Mouse (Mus musculus): ENCODE measurements around the gene Batf2. TPM values are rescaled to one million over a fixed set of nuclear protein-coding genes. Genes with fewer than 3 reads are reported as not detected.

The Batf2 gene
- polyA plus RNA-seq, 1 experiment, result 0.05 TPM

DNA sequence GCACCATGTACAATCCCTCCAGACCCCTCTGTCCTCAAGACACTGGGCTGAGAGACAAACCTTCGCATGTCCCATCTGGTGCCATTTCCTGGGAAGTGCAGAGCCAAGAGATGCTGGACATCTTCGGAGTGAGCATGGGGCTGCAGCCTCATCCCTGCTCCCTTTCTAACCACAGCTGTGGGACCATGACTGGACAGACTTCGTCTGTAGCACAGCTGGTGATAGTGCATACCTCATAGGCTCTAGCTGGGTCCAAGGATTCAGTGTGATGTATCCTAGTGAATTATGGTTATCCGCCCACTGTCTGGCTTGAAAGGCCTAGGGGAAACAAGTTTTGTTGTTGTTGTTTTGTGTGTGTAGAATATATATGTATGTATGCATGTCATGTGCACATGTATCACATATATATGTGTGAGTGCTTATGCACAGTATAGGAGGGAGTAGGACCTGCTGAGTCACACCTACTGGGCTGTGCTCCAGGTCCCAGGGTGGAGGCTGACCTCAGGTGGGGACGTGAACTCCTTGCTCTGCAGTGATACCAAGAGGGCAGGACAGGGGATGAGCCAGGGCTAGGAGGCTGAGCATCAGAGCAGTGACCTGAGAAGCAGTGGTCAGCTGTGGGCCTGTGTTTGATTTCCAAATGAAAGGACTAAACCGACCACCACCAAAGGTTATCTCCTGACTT lies 38.5 kb upstream of the Batf2 start:
- H3ac ChIP-seq (ENCODE audit: control insufficient read depth, insufficient read length), result no peak overlapping the region
- H3K79me2 ChIP-seq (ENCODE audit: control insufficient read depth, insufficient read depth), result no peaks in the 10 kb centered on the region
- no peak overlapping the region for H3K4me3 ChIP-seq
- no peaks in the 10 kb centered on the region for H3K36me3 ChIP-seq (ENCODE audit: control insufficient read depth, insufficient read depth)
- TF ChIP-seq TCF12 (IDR thresholded peaks at IDR 0.05; ENCODE audit: insufficient read depth, poor library complexity, severe bottlenecking) (no peak), CEBPB (IDR thresholded peaks at IDR 0.05; ENCODE audit: insufficient read depth, poor library complexity, severe bottlenecking) (no peak), MAX (IDR thresholded peaks at IDR 0.05; ENCODE audit: low read depth) (no peak), MYOG (IDR thresholded peaks at IDR 0.05; ENCODE audit: control insufficient read depth in 1 of 3, insufficient read depth in 1 of 3, insufficient read length in 2 of 3, low read depth in 2 of 3) (no peak), SRF (IDR thresholded peaks at IDR 0.05; ENCODE audit: control insufficient read depth, insufficient read length, low read depth) (no peak), POLR2AphosphoS2 (IDR thresholded peaks at IDR 0.05; ENCODE audit: insufficient read length, low read depth) (no peak), USF1 (IDR thresholded peaks at IDR 0.05; ENCODE audit: low read depth) (no peak), MYOD1 (IDR thresholded peaks at IDR 0.05; ENCODE audit: control insufficient read depth in 1 of 3, insufficient read length in 2 of 3, low read depth in 2 of 3) (no peak), REST (IDR thresholded peaks at IDR 0.05; ENCODE audit: insufficient read depth, insufficient read length) (no peak), E2F4 (IDR thresholded peaks at IDR 0.05; ENCODE audit: insufficient read depth) (no peak), TCF3 (IDR thresholded peaks at IDR 0.05; ENCODE audit: insufficient read length, low read depth) (no peak), POLR2A (IDR thresholded peaks at IDR 0.05; ENCODE audit: insufficient read length, low read depth) (no peak)
- no peak overlapping the region for H3K4me2 ChIP-seq (ENCODE audit: low read depth)
- no peaks in the 10 kb centered on the region for H3K27me3 ChIP-seq (ENCODE audit: control insufficient read depth, insufficient read depth, insufficient read length)

DNA sequence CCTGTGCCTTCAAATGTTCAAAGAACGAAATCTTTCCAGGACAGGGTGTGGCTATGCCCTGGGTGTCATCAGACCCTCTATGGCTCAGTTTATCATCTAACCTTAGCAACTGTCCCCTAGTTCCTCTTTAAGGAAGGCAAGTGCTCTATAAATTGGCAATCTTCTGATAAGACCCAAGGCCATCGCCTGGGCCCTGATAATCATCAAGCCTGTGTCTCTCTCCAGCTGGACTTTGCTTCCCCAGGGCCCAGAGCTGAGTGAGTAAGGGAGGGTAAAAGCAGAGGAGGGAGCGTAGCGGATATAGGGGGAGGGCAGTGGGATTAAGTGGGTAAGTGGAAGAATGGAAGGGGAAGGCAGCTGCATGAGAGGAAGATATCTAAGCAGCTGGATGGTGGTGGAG lies 36.3 kb upstream of the Batf2 start:
- H3K4me3 ChIP-seq, result no peak overlapping the region
- no peaks in the 10 kb centered on the region for H3K36me3 ChIP-seq (ENCODE audit: control insufficient read depth, insufficient read depth)
- no peaks in the 10 kb centered on the region for H3K79me2 ChIP-seq (ENCODE audit: control insufficient read depth, insufficient read depth)
- H3ac ChIP-seq (ENCODE audit: control insufficient read depth, insufficient read length), result no peak overlapping the region
- no peaks in the 10 kb centered on the region for H3K27me3 ChIP-seq (ENCODE audit: control insufficient read depth, insufficient read depth, insufficient read length)
- H3K4me2 ChIP-seq (ENCODE audit: low read depth), result no peak overlapping the region
- TF ChIP-seq E2F4 (IDR thresholded peaks at IDR 0.05; ENCODE audit: insufficient read depth), result no peak
- no peak for TF ChIP-seq SRF (IDR thresholded peaks at IDR 0.05; ENCODE audit: control insufficient read depth, insufficient read length, low read depth)
- TF ChIP-seq MYOG (IDR thresholded peaks at IDR 0.05; ENCODE audit: control insufficient read depth in 1 of 3, insufficient read depth in 1 of 3, insufficient read length in 2 of 3, low read depth in 2 of 3), result no peak
- TF ChIP-seq REST (IDR thresholded peaks at IDR 0.05; ENCODE audit: insufficient read depth, insufficient read length), result no peak
- TF ChIP-seq POLR2AphosphoS2 (IDR thresholded peaks at IDR 0.05; ENCODE audit: insufficient read length, low read depth), result no peak
- no peak for TF ChIP-seq USF1 (IDR thresholded peaks at IDR 0.05; ENCODE audit: low read depth)
- no peak for TF ChIP-seq TCF3 (IDR thresholded peaks at IDR 0.05; ENCODE audit: insufficient read length, low read depth)
- no peak for TF ChIP-seq MAX (IDR thresholded peaks at IDR 0.05; ENCODE audit: low read depth)
- TF ChIP-seq TCF12 (IDR thresholded peaks at IDR 0.05; ENCODE audit: insufficient read depth, poor library complexity, severe bottlenecking), result no peak
- TF ChIP-seq CEBPB (IDR thresholded peaks at IDR 0.05; ENCODE audit: insufficient read depth, poor library complexity, severe bottlenecking), result no peak
- no peak for TF ChIP-seq MYOD1 (IDR thresholded peaks at IDR 0.05; ENCODE audit: control insufficient read depth in 1 of 3, insufficient read length in 2 of 3, low read depth in 2 of 3)
- TF ChIP-seq POLR2A (IDR thresholded peaks at IDR 0.05; ENCODE audit: insufficient read length, low read depth), result no peak

DNA sequence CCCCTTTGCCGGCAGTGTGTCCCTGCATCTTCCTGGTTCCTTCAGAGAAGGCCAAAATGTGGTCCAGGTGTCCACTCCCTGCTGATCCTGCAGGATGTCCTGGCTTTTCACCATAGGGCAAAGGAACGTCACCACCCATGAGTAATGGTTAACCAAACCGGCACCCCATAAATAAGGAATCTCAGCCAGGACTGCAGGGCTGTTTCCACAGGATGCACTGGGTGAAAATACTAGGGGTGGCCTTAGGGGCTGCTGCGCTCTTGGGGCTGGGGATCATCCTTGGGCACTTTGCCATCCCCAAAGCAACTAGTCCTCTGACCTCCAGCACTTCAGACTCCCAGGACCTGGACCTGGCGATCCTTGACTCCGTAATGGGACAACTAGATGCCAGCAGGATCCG lies 35.2 kb upstream of the Batf2 start, which contains the start of gene Naaladl1:
Gene Naaladl1, plus strand, starts transcription at position 197 of the 400 bp plus-strand sequence.
- H3K4me3 ChIP-seq, result no peak within 1 kb of the TSS
- no peaks in the 10 kb centered on the region for H3K79me2 ChIP-seq (ENCODE audit: control insufficient read depth, insufficient read depth)
- H3K4me2 ChIP-seq (ENCODE audit: low read depth), result no peak within 1 kb of the TSS
- no peak for TF ChIP-seq MAX (IDR thresholded peaks at IDR 0.05; ENCODE audit: low read depth)
- TF ChIP-seq MYOG (IDR thresholded peaks at IDR 0.05; ENCODE audit: control insufficient read depth in 1 of 3, insufficient read depth in 1 of 3, insufficient read length in 2 of 3, low read depth in 2 of 3), result no peak
- no peak for TF ChIP-seq REST (IDR thresholded peaks at IDR 0.05; ENCODE audit: insufficient read depth, insufficient read length)
- TF ChIP-seq TCF12 (IDR thresholded peaks at IDR 0.05; ENCODE audit: insufficient read depth, poor library complexity, severe bottlenecking), result no peak
- TF ChIP-seq TCF3 (IDR thresholded peaks at IDR 0.05; ENCODE audit: insufficient read length, low read depth), result no peak
- no peak for TF ChIP-seq POLR2A (IDR thresholded peaks at IDR 0.05; ENCODE audit: insufficient read length, low read depth)
- no peak for TF ChIP-seq MYOD1 (IDR thresholded peaks at IDR 0.05; ENCODE audit: control insufficient read depth in 1 of 3, insufficient read length in 2 of 3, low read depth in 2 of 3)
- no peak for TF ChIP-seq USF1 (IDR thresholded peaks at IDR 0.05; ENCODE audit: low read depth)
- no peak within 1 kb of the TSS for H3ac ChIP-seq (ENCODE audit: control insufficient read depth, insufficient read length)
- H3K36me3 ChIP-seq (ENCODE audit: control insufficient read depth, insufficient read depth), result no peaks in the 10 kb centered on the region
- H3K27me3 ChIP-seq (ENCODE audit: control insufficient read depth, insufficient read depth, insufficient read length), result no peaks in the 10 kb centered on the region

DNA sequence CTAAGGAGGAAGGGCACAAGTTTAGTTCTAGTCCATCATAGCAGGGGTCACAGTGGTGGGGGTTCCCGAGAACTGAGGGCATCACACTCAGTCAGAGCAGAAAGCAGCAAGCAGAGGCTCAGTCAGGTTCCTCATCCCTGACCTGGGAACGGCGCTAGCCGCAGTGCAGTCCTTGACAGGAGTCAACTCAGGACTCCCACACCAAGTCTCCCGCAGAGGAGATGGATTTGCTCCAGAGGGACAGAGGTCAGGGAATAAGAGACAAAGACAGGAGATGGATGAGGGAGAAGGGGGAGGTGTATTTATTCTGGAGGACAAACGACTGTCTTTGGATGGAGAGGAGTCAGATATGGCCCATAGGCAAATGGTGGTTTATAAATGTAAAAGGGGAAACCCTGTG lies 27.7 kb upstream of the Batf2 start:
- Histone ChIP-seq H3K79me2 (ENCODE audit: control insufficient read depth, insufficient read depth) (peaks cover 14% of the 10 kb centered on the region), H3ac (ENCODE audit: control insufficient read depth, insufficient read length) (no peak overlapping the region), H3K4me2 (ENCODE audit: low read depth) (no peak overlapping the region), H3K36me3 (ENCODE audit: control insufficient read depth, insufficient read depth) (peaks cover 6% of the 10 kb centered on the region), H3K27me3 (ENCODE audit: control insufficient read depth, insufficient read depth, insufficient read length) (no peaks in the 10 kb centered on the region), H3K4me3 (no peak overlapping the region)
- TF ChIP-seq REST (IDR thresholded peaks at IDR 0.05; ENCODE audit: insufficient read depth, insufficient read length) (no peak), POLR2A (IDR thresholded peaks at IDR 0.05; ENCODE audit: insufficient read length, low read depth) (no peak), CEBPB (IDR thresholded peaks at IDR 0.05; ENCODE audit: insufficient read depth, poor library complexity, severe bottlenecking) (no peak), MAX (IDR thresholded peaks at IDR 0.05; ENCODE audit: low read depth) (no peak), USF1 (IDR thresholded peaks at IDR 0.05; ENCODE audit: low read depth) (no peak), POLR2AphosphoS2 (IDR thresholded peaks at IDR 0.05; ENCODE audit: insufficient read length, low read depth) (no peak), SRF (IDR thresholded peaks at IDR 0.05; ENCODE audit: control insufficient read depth, insufficient read length, low read depth) (no peak), E2F4 (IDR thresholded peaks at IDR 0.05; ENCODE audit: insufficient read depth) (no peak), MYOG (IDR thresholded peaks at IDR 0.05; ENCODE audit: control insufficient read depth in 1 of 3, insufficient read depth in 1 of 3, insufficient read length in 2 of 3, low read depth in 2 of 3) (no peak), MYOD1 (IDR thresholded peaks at IDR 0.05; ENCODE audit: control insufficient read depth in 1 of 3, insufficient read length in 2 of 3, low read depth in 2 of 3) (no peak), TCF3 (IDR thresholded peaks at IDR 0.05; ENCODE audit: insufficient read length, low read depth) (no peak), TCF12 (IDR thresholded peaks at IDR 0.05; ENCODE audit: insufficient read depth, poor library complexity, severe bottlenecking) (no peak)
